In genomic region chr17:12677139-12677538, GRCm38 (mm10) we compare ENCODE assay signal across 22 mouse cellular contexts. TPM values are rescaled to one million over a fixed set of nuclear protein-coding genes. Genes with fewer than 3 reads are reported as not detected.
DNase-seq lines count a peak whose midpoint lies in the region; ATAC-seq lines count a peak whose summit lies in the region.
"Had no signal": no experiment of that assay in that cellular context is flagged by ENCODE, and none has a peak within 500 bp of the region (broad histone marks: within the 10 kb centered on the region; RNA-seq: fewer than 3 reads in every experiment).

No protein-coding gene starts in this region.

- no peak overlapping the region for H3K4me2 ChIP-seq in liver, embryonic 12.5 days
- H3K4me2 ChIP-seq: heart, embryonic 13.5 days; hindbrain, embryonic 12.5 days; intestine, embryonic 15.5 days had no signal

- H3K9ac ChIP-seq in liver, embryonic 12.5 days, result no peak overlapping the region
- H3K9ac ChIP-seq: heart, embryonic 13.5 days; hindbrain, embryonic 12.5 days; intestine, embryonic 15.5 days had no signal

- no peaks in the 10 kb centered on the region for H3K9me3 ChIP-seq in liver, embryonic 12.5 days (replicated peaks)
- H3K9me3 ChIP-seq: embryonic facial prominence, embryonic 10.5 days; hindbrain, embryonic 12.5 days; intestine, embryonic 15.5 days had no signal

- H3K36me3 ChIP-seq in liver, embryonic 12.5 days, result 0 out of 2 replicates have a peak, but pooled peaks cover 6% of the 10 kb centered on the region

- H3K27me3 ChIP-seq in liver, embryonic 12.5 days (replicated peaks), result no peaks in the 10 kb centered on the region
- H3K27me3 ChIP-seq: heart, embryonic 13.5 days; hindbrain, embryonic 12.5 days; intestine, embryonic 15.5 days had no signal

- DNase-seq in thymus, postnatal 14 days, result peak; percentile 27
- DNase-seq in thymus, adult 18-20 months, result no peak
- no peak for DNase-seq in heart, adult 9 months (ENCODE audit: low spot score in 2 of 2)
- DNase-seq in embryo, embryonic 10 days (ENCODE audit: low spot score), result no peak
- DNase-seq: adrenal gland, postnatal 14 days; cerebellum, adult 11-12 months; cerebellum, adult 9-10 months; cerebellum, postnatal 25 days; gastrocnemius, postnatal 14 days; heart, postnatal 36 days had no signal

- H3K4me3 ChIP-seq in liver, embryonic 12.5 days, result no peak overlapping the region
- H3K4me3 ChIP-seq: embryonic facial prominence, embryonic 10.5 days; heart, embryonic 13.5 days; hindbrain, embryonic 12.5 days; intestine, embryonic 15.5 days had no signal

- no peak overlapping the region for H3K27ac ChIP-seq in liver, embryonic 12.5 days
- H3K27ac ChIP-seq: embryonic facial prominence, embryonic 10.5 days; hindbrain, embryonic 12.5 days; intestine, embryonic 15.5 days had no signal

- H3K4me1 ChIP-seq in liver, embryonic 12.5 days, result no peaks in the 10 kb centered on the region
- H3K4me1 ChIP-seq: heart, embryonic 13.5 days; hindbrain, embryonic 12.5 days had no signal

- ATAC-seq in common myeloid progenitor, adult 5-6 weeks (replicated peaks; ENCODE audit: low read depth, poor library complexity, severe bottlenecking), result 0 out of 2 replicates have a peak, but pooled peaks have one; percentile 42
- peak; percentile 51 for ATAC-seq in megakaryocyte, adult 5-6 weeks (ENCODE audit: poor library complexity, severe bottlenecking)
- no peak for ATAC-seq in liver, embryonic 12.5 days
- ATAC-seq: activated CD4-positive, CD25-positive, alpha-beta regulatory T cell, adult 4 months; forebrain, embryonic 14.5 days; hindbrain, embryonic 16.5 days; intestine, embryonic 15.5 days had no signal

RNA-seq across cellular contexts. Expression of gene Slc22a1, which starts 1.5 kb away (rescaled TPM):
- total RNA-seq in common myeloid progenitor, adult 5-6 weeks (2017), result not detected in 2 replicates
- not detected in 2 replicates for total RNA-seq in megakaryocyte, adult 5-6 weeks (2015)
- total RNA-seq in megakaryocyte, adult 5-6 weeks (2017), result not detected in 2 replicates
- not detected in 2 replicates for polyA plus RNA-seq in liver, embryonic 12.5 days (2016; fragmentation: Nextera tagmentation; extraction: Ambion mirVana)
- total RNA-seq: G1E; gastrocnemius, postnatal 14 days had no signal
- polyA plus RNA-seq: C2C12; embryonic facial prominence, embryonic 10.5 days; forebrain, embryonic 14.5 days; hindbrain, embryonic 12.5 days; hindbrain, embryonic 16.5 days had no signal
